Mouse (Mus musculus) spleen, adult 2 months (tissue): ENCODE measurements at regions not wholly inside any gene's neighbourhood (a gene's known extent, or its start where the extent isn't known, plus 50 kb on each side); places are given as distances from the start of the nearest gene placed in this dataset.

Experiments used
- DNase-seq, 2 experiments: peaks; one replicate each; pipeline versions ENCODE4 v3.0.0 to v3.0.0-alpha.2; 2012 to 2021; ENCODE audit warnings: low spot score in 2 of 2, low read depth in 1 of 2
- H3K27ac ChIP-seq: fragments of 200-500 bp; 2 replicates; pipeline ENCODE4 v1.5.1; 2012; ENCODE audit warnings: low read length, inconsistent platforms; ENCODE audit not compliant: insufficient read depth
- H3K27me3 ChIP-seq: fragments of 200-500 bp; 2 replicates; pipeline ENCODE4 v1.6.1; 2012; ENCODE audit warnings: mild to moderate bottlenecking, moderate library complexity, low read length, inconsistent platforms; ENCODE audit not compliant: control insufficient read depth, insufficient read depth
- H3K36me3 ChIP-seq: fragments of 200-500 bp; 2 replicates; pipeline ENCODE4 v1.6.1; 2012; ENCODE audit warnings: mild to moderate bottlenecking, low read length, inconsistent platforms; ENCODE audit not compliant: control insufficient read depth, insufficient read depth
- H3K4me1 ChIP-seq: fragments of 200-500 bp; 2 replicates; pipeline ENCODE4 v1.6.1; 2011; ENCODE audit warnings: inconsistent platforms; ENCODE audit not compliant: control insufficient read depth, insufficient read depth, insufficient read length
- H3K4me3 ChIP-seq: fragments of 200-500 bp; 2 replicates; pipeline ENCODE4 v1.5.1; 2011; ENCODE audit warnings: mild to moderate bottlenecking, inconsistent platforms; ENCODE audit not compliant: insufficient read depth, insufficient read length; ENCODE audit errors: extremely low read depth
- CTCF ChIP-seq: fragments of 200-500 bp; IDR thresholded peaks from 2 replicates; pipeline ENCODE4 v1.5.1; 2011; ENCODE audit warnings: mild to moderate bottlenecking, inconsistent platforms; ENCODE audit not compliant: insufficient read depth, insufficient read length, insufficient replicate concordance; ENCODE audit errors: extremely low read depth
- POLR2A ChIP-seq: fragments of 200-500 bp; IDR thresholded peaks from 2 replicates; pipeline ENCODE4 v1.6.1; 2011; ENCODE audit warnings: low read depth, low read length, inconsistent platforms
- WGBS: fragments of 180-500 bp; shearing (Covaris S2); methylation state at CpG from one replicate; pipeline ENCODE4 v1.1.7; 2018; 5-methylcytosine and 5-hydroxymethylcytosine counted together

DNA sequence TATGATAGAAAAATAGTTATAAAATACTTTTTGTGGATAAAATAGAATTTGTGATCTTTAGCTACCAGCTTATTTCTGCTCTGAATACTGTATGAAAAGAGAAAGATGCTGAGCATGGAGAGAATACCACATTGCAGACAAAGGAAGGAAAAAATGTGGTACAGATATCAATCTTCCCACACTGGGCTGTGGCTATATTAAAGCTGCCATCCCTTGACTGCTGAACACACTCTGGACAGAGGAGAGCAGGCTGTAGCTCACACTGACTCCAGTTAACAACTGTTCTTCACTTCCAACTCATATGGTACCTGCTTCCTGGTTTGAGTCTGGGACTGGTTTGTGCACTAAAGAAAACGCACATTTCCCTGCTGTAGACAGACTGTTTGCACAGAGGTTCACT lies 76.7 kb upstream of the Try4 start:
- no peak overlapping the region for H3K4me3 ChIP-seq
- H3K36me3 ChIP-seq, result no peaks in the 10 kb centered on the region
- WGBS, result 41% methylated on average over 1 of the region's 1 CpGs
- no peak overlapping the region for H3K27ac ChIP-seq
- DNase-seq, result no peak
- no peak for TF ChIP-seq POLR2A
- no peaks in the 10 kb centered on the region for H3K27me3 ChIP-seq
- no peaks in the 10 kb centered on the region for H3K4me1 ChIP-seq

DNA sequence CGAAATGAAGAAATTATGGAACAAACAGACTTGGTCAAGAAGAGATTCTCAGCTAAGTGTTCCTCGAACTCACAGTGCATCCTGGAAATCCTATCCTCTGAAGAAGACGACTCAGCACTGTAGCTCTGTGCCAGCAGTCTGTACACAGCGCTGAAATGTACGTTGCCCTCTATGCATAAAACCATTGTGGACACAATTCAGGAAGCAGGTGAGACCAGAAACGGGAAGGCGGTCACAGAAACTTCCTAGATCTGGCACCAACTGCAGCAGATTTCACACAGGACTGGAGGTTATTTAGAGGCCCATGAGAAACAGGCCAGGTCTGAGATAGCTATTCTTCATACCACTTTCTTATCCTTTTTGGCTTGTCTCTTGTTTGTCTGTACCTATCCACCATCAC lies 83.7 kb upstream of the Try4 start:
- 13% methylated on average over 7 of the region's 7 CpGs for WGBS
- H3K4me1 ChIP-seq, result no peaks in the 10 kb centered on the region; the same call in 1 of the 2 replicates
- no peaks in the 10 kb centered on the region for H3K27me3 ChIP-seq
- no peak overlapping the region for H3K4me3 ChIP-seq
- TF ChIP-seq POLR2A (no peak), CTCF (no peak)
- no peak for DNase-seq
- H3K36me3 ChIP-seq, result no peaks in the 10 kb centered on the region
- no peak overlapping the region for H3K27ac ChIP-seq

DNA sequence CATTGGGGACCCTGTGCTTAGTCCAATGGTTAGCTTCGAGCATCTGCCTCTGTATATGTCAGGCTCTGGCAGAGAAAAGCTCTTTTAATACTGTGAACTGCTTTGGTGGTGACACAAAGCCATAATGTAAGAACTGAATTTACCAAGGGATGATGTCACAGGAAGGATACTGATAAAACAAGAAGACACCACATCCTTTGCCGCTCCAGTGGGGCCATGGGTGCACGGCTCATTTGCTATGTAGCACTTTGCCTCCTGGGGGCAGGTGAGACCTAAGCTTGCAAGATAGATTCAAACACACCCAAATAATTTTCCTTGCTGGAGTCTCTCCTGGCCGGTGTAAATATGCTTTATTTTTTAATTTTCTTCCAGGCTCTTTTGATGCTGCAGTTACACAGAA lies 86.2 kb upstream of the Try4 start:
- Histone ChIP-seq H3K27me3 (no peaks in the 10 kb centered on the region), H3K36me3 (no peaks in the 10 kb centered on the region), H3K4me1 (no peaks in the 10 kb centered on the region; the same call in 1 of the 2 replicates), H3K4me3 (no peak overlapping the region), H3K27ac (peak overlapping the region; percentile 22; the same call in 1 of the 2 replicates)
- peak; percentile 16 to 22 for DNase-seq
- WGBS, result 44% methylated on average over 4 of the region's 4 CpGs
- TF ChIP-seq POLR2A (no peak), CTCF (peak; percentile 1; the same call in 1 of the 2 replicates)

DNA sequence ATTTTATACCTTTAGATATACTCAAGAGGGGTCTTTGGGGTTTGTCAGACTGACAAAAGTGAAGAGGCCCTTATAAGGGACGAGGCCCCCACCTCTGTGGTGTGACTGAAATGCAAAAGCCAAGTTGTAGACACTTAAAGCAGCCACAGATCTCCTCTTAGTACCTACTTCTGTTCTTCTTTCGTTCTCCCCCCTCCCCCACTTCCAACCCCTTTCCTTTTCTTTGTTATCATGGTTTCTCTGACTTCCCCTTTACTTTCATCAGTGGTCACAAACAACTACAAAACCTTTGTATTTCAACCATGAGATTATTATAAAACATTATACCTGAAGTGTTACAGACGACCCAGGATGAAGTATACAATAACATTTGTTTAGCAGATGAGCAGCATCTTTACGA lies 96.2 kb upstream of the Try4 start:
- Histone ChIP-seq H3K36me3 (no peaks in the 10 kb centered on the region), H3K27me3 (no peaks in the 10 kb centered on the region), H3K4me1 (no peaks in the 10 kb centered on the region), H3K27ac (no peak overlapping the region), H3K4me3 (no peak overlapping the region)
- TF ChIP-seq CTCF, result no peak
- no peak for TF ChIP-seq POLR2A
- WGBS, result 26% methylated on average over 4 of the region's 4 CpGs
- no peak for DNase-seq

DNA sequence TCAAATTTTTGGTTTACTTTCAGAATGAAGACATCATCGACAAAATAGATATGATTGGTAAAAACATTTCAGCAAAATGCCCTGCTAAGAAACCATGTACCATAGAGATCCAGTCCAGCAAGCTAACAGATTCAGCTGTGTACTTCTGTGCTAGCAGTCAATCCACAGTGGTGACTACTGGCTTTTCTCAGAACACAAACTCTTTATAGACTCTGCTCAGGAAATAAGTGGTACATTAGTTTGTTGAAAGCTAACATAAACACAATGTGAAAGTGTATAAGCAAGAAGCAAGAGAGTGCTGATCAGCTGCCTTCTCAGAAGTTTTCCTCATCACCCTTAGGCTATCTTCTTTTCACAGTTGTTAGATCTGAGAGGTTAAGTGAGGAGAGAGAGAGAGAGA lies 99.2 kb upstream of the Try4 start:
- no peaks in the 10 kb centered on the region for H3K27me3 ChIP-seq
- WGBS, result 95% methylated on average over 1 of the region's 1 CpGs
- no peaks in the 10 kb centered on the region for H3K36me3 ChIP-seq
- DNase-seq, result no peak
- TF ChIP-seq POLR2A, result no peak
- no peak for TF ChIP-seq CTCF
- no peak overlapping the region for H3K4me3 ChIP-seq
- no peak overlapping the region for H3K27ac ChIP-seq
- no peaks in the 10 kb centered on the region for H3K4me1 ChIP-seq

DNA sequence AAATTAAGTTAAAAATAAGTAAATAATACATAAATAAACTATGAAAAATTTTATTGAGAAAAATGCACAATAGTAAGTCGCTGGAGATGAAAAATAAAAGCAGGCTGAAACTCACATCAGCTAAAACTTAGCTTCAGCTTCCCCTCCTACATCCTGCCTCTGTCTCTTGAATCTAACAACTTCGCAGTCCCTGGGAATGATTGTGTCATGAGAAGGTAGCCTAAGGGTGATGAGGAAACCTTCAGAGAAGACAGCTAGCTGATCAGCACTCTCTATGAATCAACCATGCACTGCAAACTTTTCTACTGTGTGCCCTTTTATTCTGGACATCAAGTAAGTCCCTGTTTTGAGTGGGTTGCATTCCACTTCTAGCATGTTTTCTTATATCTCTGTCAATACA lies 99.8 kb upstream of the Try4 start:
- no peak overlapping the region for H3K4me3 ChIP-seq
- WGBS, result 87% methylated on average over 2 of the region's 2 CpGs
- H3K36me3 ChIP-seq, result no peaks in the 10 kb centered on the region
- TF ChIP-seq CTCF (no peak), POLR2A (no peak)
- no peaks in the 10 kb centered on the region for H3K27me3 ChIP-seq
- no peak overlapping the region; the same call in 1 of the 2 replicates for H3K27ac ChIP-seq
- H3K4me1 ChIP-seq, result no peaks in the 10 kb centered on the region
- DNase-seq, result no peak

DNA sequence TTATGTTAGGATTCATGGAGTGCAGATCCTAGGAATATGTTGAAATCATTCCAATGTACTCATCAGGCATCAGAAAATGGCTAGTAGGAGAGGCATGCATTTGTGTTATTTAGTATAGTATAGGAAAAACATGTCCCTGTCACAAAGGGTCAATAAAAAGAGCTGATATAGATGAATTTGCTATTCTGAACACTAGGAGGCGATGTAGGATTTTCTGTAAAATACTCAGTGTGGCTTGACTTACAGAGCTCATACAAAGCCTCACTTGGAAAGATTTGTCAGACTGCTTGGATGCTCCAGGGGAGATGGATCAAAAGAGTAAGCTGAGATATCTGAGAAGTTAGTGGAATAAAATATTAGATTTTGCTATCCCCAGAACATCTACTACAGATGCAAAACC lies 107.6 kb upstream of the Try4 start:
- WGBS, result 31% methylated on average over 1 of the region's 1 CpGs

More for the DNA sequence above, 107.6 kb upstream of the Try4 start:
- H3K4me1 ChIP-seq, result no peaks in the 10 kb centered on the region
- no peaks in the 10 kb centered on the region for H3K27me3 ChIP-seq
- TF ChIP-seq CTCF (no peak), POLR2A (no peak)
- no peak for DNase-seq
- H3K36me3 ChIP-seq, result no peaks in the 10 kb centered on the region
- H3K27ac ChIP-seq, result no peak overlapping the region
- H3K4me3 ChIP-seq, result no peak overlapping the region
